Mouse (Mus musculus): ENCODE data around the gene Rbl1. TPM values are rescaled to one million over a fixed set of nuclear protein-coding genes. Genes with fewer than 3 reads are reported as not detected.

Gene Rbl1
- polyA plus RNA-seq, 1 experiment from 2014 or later = 18.5 TPM

Other genes with a start within 250 kb of the Rbl1 start
- 42.1 and 46.2 TPM in 2 replicates for gene Ndrg3, start 212.5 kb downstream of the Rbl1 start, polyA plus RNA-seq (2016; fragmentation: Nextera tagmentation; extraction: Ambion mirVana)
- gene Dsn1, start 197.4 kb downstream of the Rbl1 start, polyA plus RNA-seq (2016; fragmentation: Nextera tagmentation; extraction: Ambion mirVana) = 43.7 and 44.0 TPM in 2 replicates
- 2.2 and 3.9 TPM in 2 replicates for gene Soga1, start 125.3 kb downstream of the Rbl1 start, polyA plus RNA-seq (2016; fragmentation: Nextera tagmentation; extraction: Ambion mirVana)
- gene Tldc2, start 117.5 kb downstream of the Rbl1 start, polyA plus RNA-seq (2016; fragmentation: Nextera tagmentation; extraction: Ambion mirVana) = not detected in 2 replicates
- gene Samhd1, start 69.3 kb downstream of the Rbl1 start, polyA plus RNA-seq (2016; fragmentation: Nextera tagmentation; extraction: Ambion mirVana) = 20.3 and 26.6 TPM in 2 replicates
- gene Rpn2, start 74.5 kb upstream of the Rbl1 start, polyA plus RNA-seq (2016; fragmentation: Nextera tagmentation; extraction: Ambion mirVana) = 254 and 281 TPM in 2 replicates
- gene Mroh8, start 75.0 kb upstream of the Rbl1 start, polyA plus RNA-seq (2016; fragmentation: Nextera tagmentation; extraction: Ambion mirVana) = 0.51 and 0.62 TPM in 2 replicates
- gene Ghrh, start 143.0 kb upstream of the Rbl1 start, polyA plus RNA-seq (2016; fragmentation: Nextera tagmentation; extraction: Ambion mirVana) = not detected in 2 replicates
- gene Manbal, start 163.1 kb upstream of the Rbl1 start, polyA plus RNA-seq (2016; fragmentation: Nextera tagmentation; extraction: Ambion mirVana) = 63.2 and 68.2 TPM in 2 replicates
- gene Src, start 213.9 kb upstream of the Rbl1 start, polyA plus RNA-seq (2016; fragmentation: Nextera tagmentation; extraction: Ambion mirVana) = 9.3 and 12.7 TPM in 2 replicates

Measured in heart, embryonic 10.5 days (tissue).